Mouse (Mus musculus) ovary, adult 18-20 months (tissue): ENCODE data around the gene Ccdc151.

Source experiments
- DNase-seq: peaks from one replicate; pipeline ENCODE4 v3.0.0; 2022; ENCODE audit warnings: low spot score, mixed read lengths

Gene Ccdc151

GRCm38 (mm10) chr9:21958372-21958771 lies 44.1 kb downstream of the Ccdc151 start:
- DNase-seq = no peak

- DNase-seq = peak; percentile 95
Observed at GRCm38 (mm10) chr9:21955570-21956281, 46.7 kb downstream of the Ccdc151 start, which contains the start of gene Swsap1. TSS of gene Swsap1 (plus strand) at chr9:21955755.

GRCm38 (mm10) chr9:21955225-21955569 lies 47.2 kb downstream of the Ccdc151 start:
- DNase-seq = no peak

- DNase-seq = no peak
Observed at GRCm38 (mm10) chr9:21954635-21955034, 47.8 kb downstream of the Ccdc151 start.

DNA sequence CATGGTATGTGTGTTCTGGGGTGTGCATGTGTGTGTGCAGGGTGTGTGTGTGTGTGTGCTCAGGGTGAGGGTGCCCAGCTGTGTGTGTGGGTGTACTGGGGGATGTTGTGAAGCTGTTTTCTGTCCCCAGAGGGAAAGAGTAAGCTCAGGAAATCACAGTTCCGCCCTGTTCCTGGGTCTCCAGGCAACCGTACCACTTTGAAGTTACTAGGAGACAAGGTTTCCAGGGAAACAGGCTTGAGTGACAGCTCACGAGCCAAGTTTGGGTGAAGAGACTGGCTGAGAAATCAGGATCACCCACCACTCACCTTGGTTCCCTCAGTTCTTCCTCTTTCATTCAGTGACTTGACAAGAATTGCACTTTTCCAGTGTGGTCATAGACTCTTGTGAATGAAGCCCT lies 48.8 kb downstream of the Ccdc151 start:
- DNase-seq = no peak

GRCm38 (mm10) chr9:21951977-21952376 lies 50.5 kb downstream of the Ccdc151 start:
- no peak for DNase-seq

DNA sequence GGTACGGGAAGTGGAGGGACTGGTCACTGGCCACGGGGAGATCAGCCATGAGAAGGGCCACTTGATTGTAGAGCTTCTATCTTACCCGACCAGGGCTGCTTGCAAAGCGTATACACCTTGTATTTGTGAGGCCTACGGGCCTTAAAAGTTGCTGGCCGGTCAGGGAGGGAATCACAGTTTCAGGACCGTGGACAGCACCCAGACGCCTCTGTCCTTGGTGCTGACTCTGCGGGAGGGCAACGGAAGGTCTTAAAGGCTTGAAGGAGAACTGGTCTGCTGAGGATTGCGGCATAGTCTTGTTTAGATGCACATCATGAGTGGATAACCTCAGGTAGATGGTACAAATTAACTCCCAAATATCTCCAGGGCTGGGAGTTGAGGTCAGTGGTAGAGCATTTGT lies 52.1 kb downstream of the Ccdc151 start:
- no peak for DNase-seq

DNA sequence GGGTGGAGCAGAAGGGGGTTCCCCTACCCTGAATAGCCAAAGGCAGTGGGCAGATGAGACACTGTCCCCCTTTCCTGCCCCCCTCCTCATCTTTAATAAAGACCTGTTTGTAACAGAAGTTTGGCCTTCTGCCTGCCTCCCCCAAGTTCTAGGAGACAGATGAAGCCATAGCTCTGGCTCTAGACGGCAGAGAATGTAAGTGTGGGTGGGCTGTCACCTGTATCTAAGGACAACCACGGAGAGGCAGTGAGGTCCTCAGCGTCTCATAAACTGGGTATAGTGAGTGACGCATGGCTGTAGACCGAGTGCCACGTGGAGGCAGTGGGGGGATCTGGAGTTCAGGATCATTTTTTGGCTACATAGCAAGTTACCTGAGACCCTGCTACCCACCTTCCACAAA lies 53.6 kb downstream of the Ccdc151 start:
- DNase-seq = no peak

DNA sequence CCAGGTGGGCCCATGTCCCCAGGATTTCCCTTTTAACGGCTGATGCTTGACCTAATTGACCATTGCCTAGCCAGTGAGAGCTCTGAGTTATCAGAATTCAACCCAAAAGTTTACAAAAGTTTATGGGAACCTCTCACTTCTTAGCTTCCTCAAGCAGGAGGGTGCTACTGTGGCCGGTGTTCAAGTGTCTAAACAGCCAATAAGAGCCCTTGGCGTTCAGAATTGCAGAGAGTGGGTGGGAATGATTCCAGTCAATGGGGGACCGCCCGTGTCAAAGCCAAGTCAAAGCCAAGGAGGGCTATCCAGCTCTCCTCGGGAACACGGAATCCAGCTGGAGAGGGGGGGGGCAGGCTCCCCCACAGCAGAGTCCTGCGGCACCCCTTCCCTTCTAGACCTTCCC lies 54.3 kb downstream of the Ccdc151 start:
- DNase-seq = no peak

DNA sequence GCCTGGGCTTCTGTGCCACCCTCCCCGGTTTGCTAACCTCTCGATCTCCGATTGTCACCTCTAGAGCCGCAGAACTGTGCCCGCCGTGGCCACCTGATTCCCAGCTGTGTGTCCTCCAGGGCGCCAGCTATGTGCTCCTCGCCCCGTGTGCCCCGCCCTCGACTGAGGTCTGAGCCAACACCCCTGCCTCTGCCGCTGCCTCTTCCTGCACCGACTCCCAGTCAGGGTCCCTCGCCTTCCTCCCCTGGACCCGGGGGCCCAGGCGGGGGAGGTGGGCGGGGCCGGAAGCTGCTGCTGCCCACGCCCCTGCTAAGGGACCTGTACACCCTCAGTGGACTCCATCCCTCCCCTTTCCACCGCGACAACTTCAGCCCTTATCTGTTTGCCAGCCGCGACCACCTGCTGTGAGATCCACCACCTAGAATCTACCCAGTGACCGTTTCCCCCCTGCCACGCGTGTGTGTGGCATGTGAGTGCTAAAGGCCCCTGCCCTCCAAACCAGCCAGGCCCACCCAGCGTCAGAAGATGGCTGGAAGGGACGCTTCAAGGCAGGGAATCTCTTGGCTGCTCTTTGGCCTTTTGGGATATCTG lies 54.8 kb downstream of the Ccdc151 start:
- DNase-seq = no peak

- no peak for DNase-seq
Observed at GRCm38 (mm10) chr9:21944267-21944666, 58.2 kb downstream of the Ccdc151 start.

- no peak for DNase-seq
Observed at GRCm38 (mm10) chr9:21943638-21944037, 58.8 kb downstream of the Ccdc151 start.

DNA sequence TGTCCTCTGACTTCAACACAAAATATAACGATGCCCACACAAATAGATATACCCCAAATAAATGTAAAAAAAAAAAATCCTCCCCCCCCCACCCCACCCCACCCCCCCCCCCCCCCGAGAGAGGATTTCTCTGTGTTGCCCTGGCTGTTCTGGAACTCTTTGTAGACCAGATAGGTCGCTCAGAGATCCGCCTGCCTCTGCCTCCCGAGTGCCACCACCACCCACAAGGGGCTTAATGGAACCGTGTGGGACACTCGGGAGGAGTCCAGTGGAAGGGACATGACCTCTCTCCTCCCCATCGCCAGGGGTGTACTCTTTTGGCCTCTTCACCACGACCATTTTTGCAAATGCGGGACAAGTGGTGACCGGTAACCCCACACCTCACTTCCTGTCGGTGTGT lies 59.4 kb downstream of the Ccdc151 start:
- no peak for DNase-seq
